Mouse (Mus musculus) mature B cell (primary cell): ENCODE measurements around the gene Lig1.

Source experiments
- in situ Hi-C: fragments of 300-500 bp; cut with MboI; formaldehyde crosslinking; loops from 2 replicates; pipeline ENCODE4 v1.14.3; 2019

The Lig1 gene

GRCm38 (mm10) chr7:13310493-13311199 is 33.6 kb downstream of the Lig1 start:
- in situ Hi-C loops: no loop called here

GRCm38 (mm10) chr7:13311401-13311800 is 34.3 kb downstream of the Lig1 start:
- in situ Hi-C loops: no loop called here

GRCm38 (mm10) chr7:13314095-13314597 is 37.1 kb downstream of the Lig1 start:
- in situ Hi-C loops: no loop called here

GRCm38 (mm10) chr7:13321424-13321823 is 44.3 kb downstream of the Lig1 start:
- in situ Hi-C loops: no loop called here

- in situ Hi-C loops: no loop called here
Measured at GRCm38 (mm10) chr7:13324316-13324715, 47.2 kb downstream of the Lig1 start, which contains the start of gene Pla2g4c. Gene Pla2g4c, plus strand, starts transcription at chr7:13324655.

- in situ Hi-C loops: no loop called here
Measured at GRCm38 (mm10) chr7:13330575-13330974, 53.5 kb downstream of the Lig1 start.

GRCm38 (mm10) chr7:13355943-13356342 is 78.9 kb downstream of the Lig1 start:
- in situ Hi-C loops: no loop called here
